Mouse (Mus musculus): Measurements from ENCODE around the gene Lsm10. TPM values are rescaled to one million over a fixed set of nuclear protein-coding genes. Genes with fewer than 3 reads are reported as not detected.

The Lsm10 gene
- polyA plus RNA-seq, 1 experiment from 2014 or later: 38.4 TPM

Other genes with a start within 250 kb of the Lsm10 start
- gene Csf3r, start 72.1 kb upstream of the Lsm10 start, polyA plus RNA-seq (2018): 16.5 to 106 TPM (median 61.5 TPM) in 3 replicates
- gene Mrps15, start 49.7 kb upstream of the Lsm10 start, polyA plus RNA-seq (2018): 75.9 to 175 TPM (median 85.2 TPM) in 3 replicates
- gene Oscp1, start 38.1 kb upstream of the Lsm10 start, polyA plus RNA-seq (2018): 1.3 to 1.4 TPM (median 1.4 TPM) in 3 replicates
- gene Stk40, start 7.3 kb downstream of the Lsm10 start, polyA plus RNA-seq (2018): 16.8 to 26.2 TPM (median 19.5 TPM) in 3 replicates
- 4.4 to 20.0 TPM (median 6.2 TPM) in 3 replicates for gene Eva1b, start 51.1 kb downstream of the Lsm10 start, polyA plus RNA-seq (2018)
- 0.38 to 0.59 TPM (median 0.58 TPM) in 3 replicates for gene Sh3d21, start 66.9 kb downstream of the Lsm10 start, polyA plus RNA-seq (2018)
- 109 to 345 TPM (median 123 TPM) in 3 replicates for gene Thrap3, start 106.1 kb downstream of the Lsm10 start, polyA plus RNA-seq (2018)
- gene Map7d1, start 159.7 kb downstream of the Lsm10 start, polyA plus RNA-seq (2018): 105 to 157 TPM (median 139 TPM) in 3 replicates
- gene Trappc3, start 165.7 kb downstream of the Lsm10 start, polyA plus RNA-seq (2018): 93.4 to 103 TPM (median 95.6 TPM) in 3 replicates
- gene Col8a2, start 190.2 kb downstream of the Lsm10 start, polyA plus RNA-seq (2018): not detected in 3 replicates
- 12.8 to 27.0 TPM (median 21.1 TPM) in 3 replicates for gene Adprhl2, start 225.1 kb downstream of the Lsm10 start, polyA plus RNA-seq (2018)
- 0.22 to 0.36 TPM (median 0.25 TPM) in 3 replicates for gene Tekt2, start 229.1 kb downstream of the Lsm10 start, polyA plus RNA-seq (2018)